Mouse (Mus musculus) naive thymus-derived CD4-positive, alpha-beta T cell, adult 2 months (primary cell): ENCODE results near the gene Wdr61.

Experiments
- DNase-seq: peaks from one replicate; pipeline ENCODE4 v3.0.0-alpha.2; 2011; ENCODE audit warnings: low read depth

The Wdr61 gene

GRCm38 (mm10) chr9:54733921-54734638, at the start of gene Wdr61:
TSS of gene Wdr61 (minus strand) at chr9:54734519.
- peak; percentile 98 for DNase-seq

GRCm38 (mm10) chr9:54784003-54784402, 49.7 kb upstream of the Wdr61 start:
- DNase-seq, result no peak

DNA sequence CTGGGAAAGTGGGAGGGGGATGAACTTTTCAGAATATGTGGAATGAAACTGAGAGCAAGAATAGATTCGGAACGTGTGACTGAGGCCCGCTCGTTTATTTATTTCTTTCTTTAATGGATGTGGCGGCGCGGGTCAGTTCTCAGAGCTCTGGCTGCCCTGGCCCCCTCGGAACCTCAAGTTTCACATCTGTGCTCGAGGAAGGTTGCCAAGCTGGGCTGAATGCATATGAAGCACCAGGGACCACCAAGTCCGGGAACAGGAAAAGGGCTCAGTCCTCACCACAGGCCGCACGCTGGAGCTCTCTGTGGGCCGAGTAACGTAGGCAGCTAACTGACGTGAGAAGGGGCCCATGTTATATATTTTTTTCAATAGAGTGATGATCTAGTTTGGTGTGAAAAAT, 48.2 kb upstream of the Wdr61 start:
- DNase-seq, result no peak

DNA sequence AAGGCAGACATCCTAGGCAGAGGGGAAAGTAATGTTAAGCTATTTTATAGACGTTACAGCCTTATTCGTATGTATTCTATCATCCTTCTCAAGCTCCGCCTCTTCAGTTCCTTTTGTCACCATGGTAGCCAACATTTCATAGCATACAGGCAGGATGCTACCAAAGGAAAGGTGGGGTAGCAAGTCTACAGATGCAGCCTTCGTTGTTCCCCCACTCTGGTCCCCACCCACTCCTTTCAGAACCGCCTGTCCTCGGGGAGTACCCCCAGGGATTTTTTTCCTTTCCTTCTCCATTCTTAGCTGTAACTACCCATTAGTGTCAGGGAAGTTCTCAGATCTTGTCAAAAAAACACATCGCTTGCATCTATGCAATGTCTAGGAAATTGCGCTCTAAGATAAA, 45.0 kb upstream of the Wdr61 start:
- DNase-seq, result no peak

- DNase-seq, result no peak
Measured at GRCm38 (mm10) chr9:54776451-54776982, 42.2 kb upstream of the Wdr61 start.

- no peak for DNase-seq
Measured at GRCm38 (mm10) chr9:54770140-54770780, 35.9 kb upstream of the Wdr61 start.

GRCm38 (mm10) chr9:54765336-54766085, 31.2 kb upstream of the Wdr61 start:
- no peak for DNase-seq

GRCm38 (mm10) chr9:54764561-54765217, 30.4 kb upstream of the Wdr61 start, which contains the start of gene Crabp1:
TSS of gene Crabp1 (plus strand) at chr9:54764748.
- no peak for DNase-seq

GRCm38 (mm10) chr9:54764091-54764490, 29.8 kb upstream of the Wdr61 start:
- no peak for DNase-seq

- DNase-seq, result no peak
Measured at GRCm38 (mm10) chr9:54759592-54759991, 25.3 kb upstream of the Wdr61 start.

DNA sequence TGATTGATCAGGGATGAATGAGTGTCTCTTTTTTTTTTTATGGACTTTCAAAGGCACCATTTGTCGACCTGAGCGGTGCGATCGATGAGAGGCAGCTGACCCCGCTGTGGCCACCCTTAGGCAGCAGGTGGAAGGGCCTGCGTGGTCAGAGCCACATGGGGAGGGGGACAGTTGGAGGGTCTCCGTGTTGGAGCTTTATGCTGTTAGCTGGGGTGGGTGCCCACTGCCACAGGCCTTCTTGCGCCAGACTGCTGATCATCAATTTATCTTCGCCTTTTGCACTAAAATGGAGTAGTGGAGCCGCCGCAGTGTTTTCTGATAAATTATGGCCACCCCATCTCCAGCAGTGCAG, 18.6 kb upstream of the Wdr61 start:
- DNase-seq, result no peak

DNA sequence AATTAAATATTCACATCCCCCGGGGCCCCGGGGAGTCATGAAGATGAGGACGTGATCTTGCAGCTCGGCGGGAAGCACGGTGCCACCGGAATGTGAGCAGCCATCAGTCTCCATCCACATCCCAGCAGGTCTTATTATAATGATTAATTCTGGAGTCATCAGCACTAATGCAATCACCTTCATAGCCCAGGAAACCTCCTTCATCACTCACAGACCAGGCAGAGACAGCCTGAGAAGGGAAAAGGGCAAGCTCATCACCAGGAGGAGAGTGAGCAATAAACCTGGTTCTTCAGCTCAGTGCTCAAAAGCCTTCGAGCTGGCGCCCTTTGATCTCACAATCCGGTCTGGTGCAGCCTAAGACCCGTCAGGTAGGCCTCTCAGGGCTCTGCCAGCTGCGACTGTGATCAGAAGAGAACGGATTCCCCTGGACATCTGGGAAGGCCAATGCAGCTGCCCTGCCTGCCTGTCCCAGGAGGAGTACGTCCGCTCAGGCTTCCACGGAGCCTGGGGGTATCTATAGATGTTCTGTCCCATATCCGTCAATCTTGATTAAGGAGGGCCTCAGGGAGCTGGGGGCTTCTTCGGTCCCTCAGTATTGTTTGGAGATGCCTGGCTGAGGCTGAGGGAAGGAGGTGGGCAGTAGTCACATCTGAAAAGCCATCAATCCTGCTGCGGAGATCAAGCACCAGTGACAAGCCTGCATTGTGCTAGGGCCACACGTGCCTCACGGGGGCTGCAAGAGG, 18.1 kb upstream of the Wdr61 start:
- DNase-seq, result no peak

GRCm38 (mm10) chr9:54751684-54752083, 17.4 kb upstream of the Wdr61 start:
- DNase-seq, result no peak

DNA sequence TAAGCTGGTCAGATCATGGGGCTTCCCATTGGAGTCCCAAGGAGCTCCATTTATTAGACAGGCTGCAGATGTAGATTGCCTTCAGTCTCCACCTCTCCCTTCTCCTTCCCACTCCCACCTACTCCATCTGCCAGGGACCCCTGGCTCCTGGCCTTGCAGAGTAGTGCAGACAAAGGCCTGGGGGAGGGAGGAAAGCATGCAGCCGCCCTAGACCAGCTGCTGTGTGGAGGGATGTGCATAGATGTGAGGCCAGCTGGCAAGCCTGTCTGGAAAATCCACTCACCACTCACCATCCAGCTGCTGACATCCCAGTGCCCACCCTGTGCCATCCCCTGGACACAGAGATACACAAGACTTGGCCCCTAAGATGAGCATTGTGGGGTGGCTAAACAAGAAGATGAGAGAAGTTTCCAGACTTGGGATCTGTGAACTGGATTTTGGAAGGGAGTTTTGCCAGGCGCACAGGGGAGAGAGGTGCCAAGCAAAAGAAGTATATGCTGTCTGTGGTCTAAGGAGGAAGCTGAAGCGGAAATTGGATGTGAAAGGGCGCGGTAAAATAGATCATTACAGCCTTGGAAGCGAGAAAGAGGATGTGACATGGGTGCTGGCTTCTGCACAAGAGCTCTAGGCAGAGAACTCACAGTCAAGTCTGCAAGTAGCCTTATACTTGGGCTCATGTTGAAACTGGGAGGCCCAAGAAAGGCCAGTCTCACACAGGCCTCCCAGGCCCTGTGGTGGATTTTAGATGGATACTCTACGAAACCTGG, 16.1 kb upstream of the Wdr61 start:
- DNase-seq, result no peak

DNA sequence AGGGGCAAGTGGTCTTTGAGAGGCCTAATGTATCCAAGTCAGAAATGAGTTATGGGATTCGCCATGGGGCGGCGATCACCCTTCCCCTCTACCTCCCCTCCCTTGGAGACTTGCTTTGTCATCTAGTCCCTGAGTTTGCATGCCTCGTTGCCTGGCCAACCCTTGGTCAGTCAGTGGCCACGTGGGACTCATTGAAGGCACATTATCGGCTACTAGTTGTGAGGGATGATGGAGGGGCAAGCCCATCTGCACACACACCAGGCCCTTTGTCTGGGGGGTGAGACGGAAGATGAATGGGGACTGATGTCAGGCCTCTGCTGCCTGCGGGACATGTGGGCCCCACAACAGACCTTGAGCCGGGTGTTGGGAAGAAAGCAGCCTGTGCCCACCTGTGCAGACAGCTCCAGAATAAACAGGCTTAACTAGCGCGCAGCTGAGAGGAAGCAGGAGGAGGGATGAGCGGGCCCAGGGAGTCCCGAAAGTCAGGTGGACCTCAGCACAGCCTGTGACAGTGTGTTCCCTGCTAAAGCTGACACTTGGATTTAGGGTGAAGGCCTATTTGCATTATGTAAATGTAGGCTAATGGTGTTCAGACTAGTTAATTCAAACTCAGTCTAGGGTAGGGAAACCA, 11.5 kb upstream of the Wdr61 start:
- no peak for DNase-seq

DNA sequence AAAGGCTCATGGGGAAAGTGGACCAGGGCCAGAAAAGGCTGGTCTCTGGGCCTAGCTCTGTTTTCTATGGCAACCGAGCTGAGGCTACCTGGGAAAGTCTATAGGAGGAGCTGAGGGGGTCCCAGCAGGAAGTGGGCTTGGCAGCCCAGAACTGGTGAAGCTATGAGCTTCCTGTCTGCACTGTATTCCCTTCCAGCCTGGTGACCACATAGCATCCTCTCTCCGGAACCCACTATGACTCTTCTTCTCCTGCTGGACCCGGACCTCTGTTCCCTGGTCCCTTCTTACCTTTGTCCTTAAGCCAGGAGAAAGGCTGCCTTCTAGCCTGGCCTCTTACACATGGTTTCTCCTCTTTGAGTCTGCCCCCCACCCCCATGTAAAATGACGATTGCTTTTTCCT, 9.6 kb upstream of the Wdr61 start:
- no peak for DNase-seq

- DNase-seq, result no peak
Measured at GRCm38 (mm10) chr9:54738376-54738775, 4.1 kb upstream of the Wdr61 start.

- DNase-seq, result peak; percentile 90
Measured at GRCm38 (mm10) chr9:54736284-54736701, 2.0 kb upstream of the Wdr61 start.

DNA sequence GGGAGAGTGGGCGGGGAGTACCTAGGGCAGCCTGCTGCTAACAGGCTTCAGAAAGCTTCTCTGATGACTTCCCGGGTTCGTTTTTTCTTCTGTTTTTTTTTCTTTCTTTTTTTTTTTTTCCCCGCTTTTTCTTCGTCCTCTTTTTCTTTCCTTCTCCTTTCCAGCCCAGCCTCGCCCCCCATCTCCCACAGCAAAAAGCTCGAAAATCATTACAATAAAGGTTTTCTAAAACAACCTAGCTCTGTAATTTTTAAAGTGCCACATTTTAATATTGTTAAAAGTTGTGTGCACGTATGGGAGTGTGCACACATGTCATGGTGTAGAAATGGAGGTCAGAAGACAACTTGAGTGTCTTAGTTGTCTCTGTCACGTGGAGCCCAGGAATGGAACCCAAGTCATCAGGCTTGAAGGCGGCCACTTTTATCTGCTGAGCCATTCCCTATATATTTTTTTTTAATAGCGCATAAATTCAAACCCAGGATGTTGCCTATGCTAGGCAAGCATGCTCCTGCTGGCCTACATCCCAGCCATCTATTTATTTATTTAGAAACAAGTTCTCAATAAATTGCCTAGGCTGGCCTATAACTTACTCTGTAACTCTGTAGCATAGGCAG, 427 bp upstream of the Wdr61 start:
- DNase-seq, result no peak

GRCm38 (mm10) chr9:54732122-54732521, 2.2 kb downstream of the Wdr61 start:
- DNase-seq, result peak; percentile 68
